Mouse (Mus musculus) limb, embryonic 11.5 days (tissue): ENCODE measurements around the gene Gm13693. TPM values are rescaled to one million over a fixed set of nuclear protein-coding genes. Genes with fewer than 3 reads are reported as not detected.
"Not testable (repeated sequence)": the region's sequence is repeated elsewhere in the genome, so short reads cannot be mapped to it uniquely, and the experiment has no call there.

Experiments
- ATAC-seq: fragments of 200-750 bp; cut with Nextera tagmentation; 2 replicates; pipeline ENCODE4 v1.8.0; 2017; ENCODE audit warnings: low read depth; ENCODE audit not compliant: insufficient number of reproducible peaks, low FRiP score, low TSS enrichment
- DNase-seq: peaks from one replicate; pipeline ENCODE4 v3.0.0-alpha.2; 2015; ENCODE audit warnings: low spot score
- H3K27ac ChIP-seq: fragments of 300-500 bp; sonication (generic); replicated peaks from 2 replicates; pipeline ENCODE4 v1.5.1; 2014; ENCODE audit warnings: low read depth, mild to moderate bottlenecking, low read length
- H3K27me3 ChIP-seq: fragments of 300-500 bp; sonication (generic); 2 replicates; pipeline ENCODE4 v1.6.1; 2014; ENCODE audit warnings: mild to moderate bottlenecking, low read length, mixed read lengths; ENCODE audit not compliant: control insufficient read depth, insufficient read depth
- H3K36me3 ChIP-seq: fragments of 300-500 bp; sonication (generic); 2 replicates; pipeline ENCODE4 v1.6.1; 2014; ENCODE audit warnings: mild to moderate bottlenecking, low read length, moderate library complexity, mixed read lengths; ENCODE audit not compliant: control insufficient read depth, insufficient read depth
- H3K4me1 ChIP-seq: fragments of 300-500 bp; sonication (generic); 2 replicates; pipeline ENCODE4 v1.6.1; 2014; ENCODE audit warnings: low read length, mixed read lengths; ENCODE audit not compliant: control insufficient read depth, insufficient read depth
- H3K4me2 ChIP-seq: fragments of 300-500 bp; sonication (generic); 2 replicates; pipeline ENCODE4 v1.6.1; 2014; ENCODE audit warnings: low read depth, mild to moderate bottlenecking, moderate library complexity; ENCODE audit not compliant: severe bottlenecking
- H3K4me3 ChIP-seq: fragments of 300-500 bp; sonication (generic); 2 replicates; pipeline ENCODE4 v1.5.1; 2014; ENCODE audit warnings: low read depth, low read length
- H3K9ac ChIP-seq: fragments of 300-500 bp; sonication (generic); 2 replicates; pipeline ENCODE4 v1.6.1; 2014; ENCODE audit warnings: mild to moderate bottlenecking, low read length
- H3K9me3 ChIP-seq: fragments of 300-500 bp; sonication (generic); 2 replicates; pipeline ENCODE4 v1.6.1; 2016; ENCODE audit warnings: low read length; ENCODE audit not compliant: control insufficient read depth
- WGBS: fragments of 180-500 bp; shearing (Covaris S2); extraction: QIAGEN DNeasy Blood & Tissue Kit; methylation state at CpG from one replicate; pipeline ENCODE4 v1.1.7; 2014; 5-methylcytosine and 5-hydroxymethylcytosine counted together
- polyA plus RNA-seq: library from polyadenylated mRNA; unstranded; fragments of >200 nt; fragmentation: Nextera tagmentation; extraction: Ambion mirVana; gene quantifications from 2 replicates; pipeline ENCODE4 v1.2.1, GENCODE M21; 2014

The Gm13693 gene
- polyA plus RNA-seq: not detected in 2 replicates

DNA sequence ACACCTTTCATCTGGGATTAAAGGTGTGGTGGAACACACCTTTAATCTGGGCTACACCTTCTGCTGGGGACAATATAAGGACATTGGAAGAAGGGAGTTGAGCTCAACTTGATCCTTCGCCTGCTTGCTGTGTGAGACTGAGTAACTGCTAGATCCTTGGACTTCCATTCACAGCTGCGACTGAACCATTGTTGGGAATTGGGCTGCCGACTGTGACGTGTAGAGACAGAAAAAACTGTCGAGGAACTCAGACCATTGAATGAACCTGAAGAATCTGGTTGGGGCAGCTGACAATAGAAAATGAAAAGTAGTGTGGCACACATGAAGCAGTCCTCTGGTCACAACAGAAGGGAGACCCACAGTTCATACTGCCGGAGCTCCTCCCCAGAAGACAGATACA lies at the start of gene Gm13693:
Gene Gm13693 (plus strand): TSS at position 301 of the 400 bp plus-strand sequence.
- ATAC-seq, H3K27ac ChIP-seq, H3K4me1 ChIP-seq, H3K9ac ChIP-seq, H3K9me3 ChIP-seq, H3K27me3 ChIP-seq, H3K36me3 ChIP-seq, DNase-seq, H3K4me2 ChIP-seq, H3K4me3 ChIP-seq: not testable (repeated sequence)
- WGBS: no CpG with 5 or more reads among the region's 6 CpGs

GRCm38 (mm10) chr2:83929478-83930088 lies 31.7 kb upstream of the Gm13693 start:
- no peaks in the 10 kb centered on the region for H3K9me3 ChIP-seq
- no peak overlapping the region for H3K27ac ChIP-seq
- no peak overlapping the region for H3K4me2 ChIP-seq
- H3K36me3 ChIP-seq: no peaks in the 10 kb centered on the region
- no peak overlapping the region for H3K9ac ChIP-seq
- DNase-seq: no peak
- H3K27me3 ChIP-seq: no peaks in the 10 kb centered on the region
- ATAC-seq: no peak
- no peak overlapping the region for H3K4me3 ChIP-seq
- WGBS: 50% methylated on average over 2 of the region's 2 CpGs
- 0 out of 2 replicates have a peak, but pooled peaks cover 3% of the 10 kb centered on the region for H3K4me1 ChIP-seq

- no peaks in the 10 kb centered on the region for H3K27me3 ChIP-seq
- H3K4me3 ChIP-seq: 0 out of 2 replicates have a peak within 1 kb of the TSS, but pooled peaks have one; percentile 9
- H3K4me2 ChIP-seq: peak within 1 kb of the TSS; percentile 51; the same call in 1 of the 2 replicates
- no peaks in the 10 kb centered on the region for H3K36me3 ChIP-seq
- DNase-seq: peak; percentile 81
- H3K9me3 ChIP-seq: no peaks in the 10 kb centered on the region
- under 1% methylated on average over 20 of the region's 20 CpGs for whole genome bisulfite sequencing
- ATAC-seq: peak; percentile 93
- no peaks in the 10 kb centered on the region for H3K4me1 ChIP-seq
- H3K9ac ChIP-seq: no peak within 1 kb of the TSS
- H3K27ac ChIP-seq: no peak within 1 kb of the TSS
Observed at GRCm38 (mm10) chr2:83940931-83941361, 20.4 kb upstream of the Gm13693 start, which contains the start of gene Zswim2. Gene Zswim2, minus strand, starts transcription at chr2:83941228.

- Histone ChIP-seq H3K4me1 (no peaks in the 10 kb centered on the region), H3K4me2 (peak overlapping the region; percentile 51; the same call in 1 of the 2 replicates), H3K27ac (no peak overlapping the region), H3K36me3 (no peaks in the 10 kb centered on the region), H3K9me3 (no peaks in the 10 kb centered on the region), H3K27me3 (no peaks in the 10 kb centered on the region), H3K4me3 (no peak overlapping the region), H3K9ac (no peak overlapping the region)
- DNase-seq (no peak), ATAC-seq (peak; percentile 42; the same call in 1 of the 2 replicates)
- 54% methylated on average over 3 of the region's 3 CpGs for WGBS
Observed at GRCm38 (mm10) chr2:83941378-83941777, 19.9 kb upstream of the Gm13693 start.

GRCm38 (mm10) chr2:83941792-83942191 lies 19.5 kb upstream of the Gm13693 start:
- Histone ChIP-seq H3K27ac (no peak overlapping the region), H3K4me1 (no peaks in the 10 kb centered on the region), H3K27me3 (no peaks in the 10 kb centered on the region), H3K9ac (no peak overlapping the region), H3K9me3 (no peaks in the 10 kb centered on the region), H3K4me2 (no peak overlapping the region), H3K4me3 (no peak overlapping the region), H3K36me3 (no peaks in the 10 kb centered on the region)
- WGBS: 78% methylated on average over 4 of the region's 4 CpGs
- no peak for ATAC-seq
- DNase-seq: no peak

DNA sequence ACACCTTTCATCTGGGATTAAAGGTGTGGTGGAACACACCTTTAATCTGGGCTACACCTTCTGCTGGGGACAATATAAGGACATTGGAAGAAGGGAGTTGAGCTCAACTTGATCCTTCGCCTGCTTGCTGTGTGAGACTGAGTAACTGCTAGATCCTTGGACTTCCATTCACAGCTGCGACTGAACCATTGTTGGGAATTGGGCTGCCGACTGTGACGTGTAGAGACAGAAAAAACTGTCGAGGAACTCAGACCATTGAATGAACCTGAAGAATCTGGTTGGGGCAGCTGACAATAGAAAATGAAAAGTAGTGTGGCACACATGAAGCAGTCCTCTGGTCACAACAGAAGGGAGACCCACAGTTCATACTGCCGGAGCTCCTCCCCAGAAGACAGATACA lies 5.9 kb upstream of the Gm13693 start, which contains the start of gene Gm13698:
Gene Gm13698 (plus strand): TSS at position 301 of the 400 bp plus-strand sequence.
- H3K4me3 ChIP-seq, H3K9ac ChIP-seq, H3K27me3 ChIP-seq, H3K4me2 ChIP-seq, H3K27ac ChIP-seq, ATAC-seq, H3K36me3 ChIP-seq, H3K9me3 ChIP-seq, DNase-seq, H3K4me1 ChIP-seq: not testable (repeated sequence)
- no CpG with 5 or more reads among the region's 6 CpGs for WGBS

- not testable (repeated sequence) for DNase-seq, H3K9ac ChIP-seq, H3K9me3 ChIP-seq, ATAC-seq, H3K27ac ChIP-seq, H3K4me1 ChIP-seq, H3K27me3 ChIP-seq, H3K4me3 ChIP-seq, H3K4me2 ChIP-seq, H3K36me3 ChIP-seq
- WGBS: no CpG with 5 or more reads among the region's 6 CpGs
Observed at GRCm38 (mm10) chr2:83967013-83967412, 5.7 kb downstream of the Gm13693 start, which contains the start of gene Gm13695. Gene Gm13695, plus strand, starts transcription at chr2:83967313.

GRCm38 (mm10) chr2:83972823-83973222 lies 11.5 kb downstream of the Gm13693 start, which contains the start of gene Gm13696:
Gene Gm13696, plus strand, starts transcription at chr2:83973123.
- H3K27ac ChIP-seq, H3K9me3 ChIP-seq, H3K4me1 ChIP-seq, H3K27me3 ChIP-seq, H3K36me3 ChIP-seq, ATAC-seq, H3K9ac ChIP-seq, H3K4me2 ChIP-seq, H3K4me3 ChIP-seq, DNase-seq: not testable (repeated sequence)
- WGBS: no CpG with 5 or more reads among the region's 6 CpGs
